Mouse (Mus musculus): ENCODE results near the gene Letmd1. TPM values are rescaled to one million over a fixed set of nuclear protein-coding genes. Genes with fewer than 3 reads are reported as not detected.
"Not testable (repeated sequence)": the region's sequence is repeated elsewhere in the genome, so short reads cannot be mapped to it uniquely, and the experiment has no call there.

The Letmd1 gene
- total RNA-seq (2014; rRNA removed) (70.5 and 87.8 TPM in 2 replicates), polyA plus RNA-seq (2015; fragmentation: Nextera tagmentation; extraction: Ambion mirVana) (45.3 and 52.5 TPM in 2 replicates)

DNA sequence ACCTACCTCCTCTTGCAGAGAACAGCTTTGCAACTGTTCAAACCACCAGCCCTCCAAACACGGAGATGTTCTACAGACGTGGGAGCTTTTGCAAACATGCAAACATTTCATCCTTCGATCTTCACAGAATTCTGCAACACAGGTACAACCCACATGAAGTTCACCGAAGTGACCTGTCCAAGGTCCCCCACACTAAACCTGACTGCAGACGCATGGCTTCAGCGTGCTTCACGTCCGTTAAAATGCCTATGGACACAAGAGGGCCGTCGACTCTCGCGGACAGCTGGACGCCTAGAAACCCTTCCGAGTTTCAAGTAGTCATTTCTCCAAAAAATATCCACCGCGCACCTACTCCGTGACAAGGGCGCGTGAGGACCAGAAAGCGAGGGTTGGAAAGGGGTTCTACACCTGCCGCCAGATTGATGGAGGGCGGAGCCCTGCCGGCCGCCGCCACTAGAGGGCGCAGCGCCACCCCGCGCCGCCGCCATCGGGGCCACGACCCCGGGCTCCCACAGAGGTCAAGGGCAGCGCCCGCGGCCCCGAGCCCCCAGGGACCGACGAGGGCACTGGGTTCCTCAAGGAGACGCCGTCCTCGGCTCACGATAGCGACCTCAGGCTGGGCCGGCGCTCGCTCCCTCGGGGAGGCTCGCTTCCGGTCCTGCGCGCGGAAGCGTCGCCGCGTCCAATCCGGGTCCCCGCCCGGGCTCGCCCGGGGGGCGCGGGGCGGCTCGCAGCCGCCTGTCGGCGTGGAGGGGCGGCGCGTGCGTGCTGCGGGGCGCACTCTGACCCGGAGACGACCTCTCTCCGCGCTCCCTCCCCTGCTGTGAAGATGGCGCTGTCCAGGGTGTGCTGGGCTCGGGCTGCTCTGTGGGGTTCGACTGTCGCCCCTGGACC, at the start of gene Letmd1:
Gene Letmd1, plus strand, starts transcription at position 729 of the 894 bp plus-strand sequence.
- peak within 1 kb of the TSS; percentile 70 for H3K4me2 ChIP-seq (ENCODE audit: low read depth)
- peaks cover 3% of the 10 kb centered on the region for H3K36me3 ChIP-seq (ENCODE audit: insufficient read depth)
- peaks cover 12% of the 10 kb centered on the region; the same call in 1 of the 2 replicates for H3K4me1 ChIP-seq (ENCODE audit: insufficient read depth)
- 2% methylated on average over 76 of the region's 84 CpGs for WGBS
- peak within 1 kb of the TSS; percentile 84 for H3K9ac ChIP-seq
- peak; percentile 98 for ATAC-seq
- H3K9me3 ChIP-seq (ENCODE audit: low read length), result no peaks in the 10 kb centered on the region
- H3K4me3 ChIP-seq (ENCODE audit: low read depth, low read length), result peak within 1 kb of the TSS; percentile 88
- TF ChIP-seq CTCF (IDR thresholded peaks at IDR 0.05; ENCODE audit: low read depth), result peak; percentile 81
- H3K27ac ChIP-seq (ENCODE audit: low read depth, low read length), result peak within 1 kb of the TSS; percentile 85
- H3K27me3 ChIP-seq (ENCODE audit: insufficient read depth, low read length), result no peaks in the 10 kb centered on the region
- peak; percentile 95 for DNase-seq

DNA sequence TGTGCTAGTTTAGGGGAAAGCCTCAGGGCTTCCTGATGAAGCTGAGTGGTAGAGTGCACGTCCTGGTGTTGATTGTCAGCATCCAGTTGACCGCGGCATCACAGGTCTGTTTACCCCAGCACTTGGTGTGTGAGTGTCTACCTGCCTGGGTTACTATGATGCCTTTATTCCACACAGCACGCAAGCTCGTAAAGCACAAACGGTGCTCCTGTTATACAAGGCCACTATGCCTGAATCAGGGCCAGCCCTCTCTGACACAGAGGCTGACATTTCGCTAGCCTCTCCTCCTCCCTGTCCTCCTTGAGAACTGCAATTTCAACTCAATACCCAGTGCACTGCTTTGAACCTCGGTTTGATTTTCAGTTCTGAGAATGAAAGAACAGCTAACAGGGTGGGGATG, 49.5 kb upstream of the Letmd1 start:
- Histone ChIP-seq H3K27me3 (ENCODE audit: insufficient read depth, low read length) (peaks cover 6% of the 10 kb centered on the region; the same call in 1 of the 2 replicates), H3K9me3 (ENCODE audit: low read length) (no peaks in the 10 kb centered on the region), H3K36me3 (ENCODE audit: insufficient read depth) (no peaks in the 10 kb centered on the region), H3K4me3 (ENCODE audit: low read depth, low read length) (no peak overlapping the region), H3K9ac (0 out of 2 replicates have a peak overlapping the region, but pooled peaks have one; percentile 14), H3K4me1 (ENCODE audit: insufficient read depth) (peaks cover 12% of the 10 kb centered on the region; the same call in 1 of the 2 replicates), H3K4me2 (ENCODE audit: low read depth) (no peak overlapping the region), H3K27ac (ENCODE audit: low read depth, low read length) (no peak overlapping the region)
- no peak for ATAC-seq
- no peak for TF ChIP-seq CTCF (IDR thresholded peaks at IDR 0.05; ENCODE audit: low read depth)
- 74% methylated on average over 8 of the region's 8 CpGs for WGBS
- DNase-seq, result no peak

DNA sequence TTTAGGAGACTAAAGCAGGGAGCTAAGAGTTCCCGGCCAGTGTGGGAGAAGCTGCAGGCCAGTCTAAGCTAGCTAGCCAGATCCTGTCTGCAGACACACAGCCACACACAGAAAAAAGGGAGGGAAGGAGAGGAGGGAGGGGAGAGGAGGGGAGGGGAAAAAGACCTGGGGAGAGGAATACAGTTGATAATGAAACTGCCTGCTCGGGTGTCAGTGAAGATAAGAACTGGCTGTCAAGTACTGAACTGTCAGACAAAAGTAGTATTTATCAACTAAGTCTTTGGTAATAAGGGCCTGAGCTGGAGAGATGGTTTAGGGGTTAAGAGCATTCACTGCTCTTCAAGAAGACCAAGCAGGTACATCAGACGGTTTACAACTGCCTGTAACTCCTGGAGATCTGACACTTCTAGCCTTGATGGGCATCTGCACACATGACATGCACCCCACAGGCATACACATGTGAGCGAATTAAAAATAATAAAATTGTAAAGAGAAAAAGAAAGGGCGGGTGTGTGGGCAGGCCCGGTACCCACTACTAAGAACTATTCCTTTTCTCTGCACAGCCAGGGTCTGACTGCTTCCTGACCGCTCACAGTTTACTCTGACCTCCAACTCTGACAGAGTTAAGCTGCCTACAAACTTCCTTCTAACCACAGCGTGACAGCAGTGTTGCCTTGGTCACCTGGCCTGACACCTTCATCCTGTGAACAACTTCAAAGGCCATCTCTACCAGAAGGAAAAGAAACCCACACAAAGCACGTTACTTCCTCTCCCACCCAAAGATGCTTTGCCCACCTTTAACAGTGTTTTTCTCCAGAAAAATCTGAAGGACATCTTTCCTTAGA, 48.7 kb upstream of the Letmd1 start:
- Histone ChIP-seq H3K36me3 (ENCODE audit: insufficient read depth) (no peaks in the 10 kb centered on the region), H3K4me1 (ENCODE audit: insufficient read depth) (peaks cover 12% of the 10 kb centered on the region; the same call in 1 of the 2 replicates), H3K27ac (ENCODE audit: low read depth, low read length) (no peak overlapping the region), H3K9me3 (ENCODE audit: low read length) (no peaks in the 10 kb centered on the region), H3K27me3 (ENCODE audit: insufficient read depth, low read length) (peaks cover 14% of the 10 kb centered on the region; the same call in 1 of the 2 replicates), H3K4me2 (ENCODE audit: low read depth) (no peak overlapping the region), H3K4me3 (ENCODE audit: low read depth, low read length) (no peak overlapping the region), H3K9ac (no peak overlapping the region)
- ATAC-seq (no peak), DNase-seq (no peak)
- TF ChIP-seq CTCF (IDR thresholded peaks at IDR 0.05; ENCODE audit: low read depth), result no peak
- 72% methylated on average over 9 of the region's 9 CpGs for WGBS

DNA sequence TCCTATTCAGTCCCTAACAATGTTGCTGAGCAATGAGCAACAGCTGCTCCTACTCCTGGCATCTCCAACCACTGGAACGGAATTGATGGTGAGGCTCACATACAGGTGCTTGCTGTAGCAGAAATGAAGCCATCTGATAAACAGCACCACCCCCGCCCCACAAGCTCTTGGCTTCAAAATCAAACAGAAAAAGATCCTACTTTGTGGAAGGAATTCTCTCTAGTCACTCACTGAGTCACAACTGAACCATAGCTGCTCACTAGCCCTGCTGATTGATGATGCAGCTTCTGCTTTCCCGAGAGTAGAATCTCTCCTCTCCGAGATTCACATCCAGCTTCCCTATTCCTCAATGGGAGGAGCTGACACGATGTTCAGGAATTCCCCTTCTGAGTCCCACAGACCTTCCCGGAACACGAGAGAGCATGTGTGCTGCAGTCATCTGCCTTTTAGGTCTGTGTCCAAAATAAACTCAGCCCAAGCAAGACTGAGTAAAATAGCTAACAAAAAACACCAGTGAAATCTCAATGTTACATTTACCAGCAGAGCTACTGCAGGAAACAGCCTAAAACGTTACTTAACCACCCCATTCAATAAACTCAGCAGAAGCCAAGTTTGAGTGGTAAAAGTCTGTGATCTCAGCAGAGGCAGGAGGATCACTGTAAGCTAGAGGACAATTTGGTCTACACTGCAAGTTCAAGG, 47.6 kb upstream of the Letmd1 start:
- WGBS, result 50% methylated on average over 8 of the region's 8 CpGs
- Histone ChIP-seq H3K27ac (ENCODE audit: low read depth, low read length) (no peak overlapping the region), H3K9me3 (ENCODE audit: low read length) (no peaks in the 10 kb centered on the region), H3K27me3 (ENCODE audit: insufficient read depth, low read length) (peaks cover 20% of the 10 kb centered on the region), H3K9ac (peak overlapping the region; percentile 14; the same call in 1 of the 2 replicates), H3K4me2 (ENCODE audit: low read depth) (peak overlapping the region; percentile 93), H3K36me3 (ENCODE audit: insufficient read depth) (no peaks in the 10 kb centered on the region), H3K4me1 (ENCODE audit: insufficient read depth) (peaks cover 12% of the 10 kb centered on the region; the same call in 1 of the 2 replicates), H3K4me3 (ENCODE audit: low read depth, low read length) (peak overlapping the region; percentile 93)
- DNase-seq (no peak), ATAC-seq (no peak)
- TF ChIP-seq CTCF (IDR thresholded peaks at IDR 0.05; ENCODE audit: low read depth), result no peak

DNA sequence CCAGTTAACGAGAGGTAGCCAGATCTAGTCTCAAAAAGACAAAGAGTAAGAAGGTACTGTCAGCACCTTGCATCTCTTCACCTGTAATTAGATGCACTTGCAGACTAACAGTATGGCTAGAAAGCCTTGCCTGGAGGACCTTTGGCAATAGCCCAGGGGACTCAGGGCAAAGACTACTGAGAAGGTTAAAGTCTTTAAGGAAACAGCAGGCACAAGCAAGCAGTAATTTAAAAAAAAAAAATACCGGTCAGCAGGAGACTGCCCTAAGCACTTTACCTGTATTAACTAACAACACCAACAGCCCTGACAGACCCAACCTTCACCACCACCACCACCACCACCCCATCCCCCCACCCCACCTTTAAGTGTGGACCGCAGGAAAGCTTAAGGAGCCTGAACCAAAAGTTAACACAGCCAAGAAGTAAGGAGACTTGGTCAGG, 47.0 kb upstream of the Letmd1 start, which contains the start of gene Gm5475:
Gene Gm5475, plus strand, starts transcription at position 390 of the 440 bp plus-strand sequence.
- Histone ChIP-seq H3K4me3 (ENCODE audit: low read depth, low read length) (peak within 1 kb of the TSS; percentile 93), H3K4me2 (ENCODE audit: low read depth) (peak within 1 kb of the TSS; percentile 93), H3K9ac (peak within 1 kb of the TSS; percentile 77), H3K4me1 (ENCODE audit: insufficient read depth) (peaks cover 12% of the 10 kb centered on the region; the same call in 1 of the 2 replicates), H3K27me3 (ENCODE audit: insufficient read depth, low read length) (peaks cover 20% of the 10 kb centered on the region), H3K27ac (ENCODE audit: low read depth, low read length) (peak within 1 kb of the TSS; percentile 57; the same call in 1 of the 2 replicates)
- H3K36me3 ChIP-seq (ENCODE audit: insufficient read depth); ATAC-seq; H3K9me3 ChIP-seq (ENCODE audit: low read length); DNase-seq: not testable (repeated sequence)
- 23% methylated on average over 3 of the region's 3 CpGs for WGBS

DNA sequence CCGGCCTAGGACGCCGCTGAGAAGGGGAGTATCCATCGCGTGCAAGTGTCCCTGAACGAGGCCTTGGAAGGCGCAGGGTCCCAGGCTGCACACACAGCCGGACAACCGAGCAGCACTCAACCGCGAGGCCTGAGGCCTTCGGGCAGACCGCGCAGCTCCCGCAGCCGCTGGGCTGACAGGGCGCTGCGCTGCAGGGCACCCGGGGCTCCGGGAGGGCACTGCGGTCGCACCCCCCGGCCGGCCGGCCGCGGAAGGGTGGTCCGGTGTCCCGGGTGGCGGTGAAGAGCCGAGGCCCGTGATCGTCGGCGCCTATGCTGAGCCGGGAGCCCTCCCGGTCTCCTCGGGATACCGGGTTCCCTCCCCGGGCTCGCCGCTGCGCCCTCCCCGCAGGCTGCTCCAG, 46.3 kb upstream of the Letmd1 start:
- H3K4me3 ChIP-seq (ENCODE audit: low read depth, low read length), result peak overlapping the region; percentile 93
- H3K27me3 ChIP-seq (ENCODE audit: insufficient read depth, low read length), result peaks cover 20% of the 10 kb centered on the region
- peaks cover 12% of the 10 kb centered on the region; the same call in 1 of the 2 replicates for H3K4me1 ChIP-seq (ENCODE audit: insufficient read depth)
- no peaks in the 10 kb centered on the region for H3K9me3 ChIP-seq (ENCODE audit: low read length)
- peak; percentile 61 for ATAC-seq
- H3K36me3 ChIP-seq (ENCODE audit: insufficient read depth), result no peaks in the 10 kb centered on the region
- peak overlapping the region; percentile 93 for H3K4me2 ChIP-seq (ENCODE audit: low read depth)
- WGBS, result 1% methylated on average over 38 of the region's 44 CpGs
- peak; percentile 52 for DNase-seq
- peak overlapping the region; percentile 77 for H3K9ac ChIP-seq
- no peak for TF ChIP-seq CTCF (IDR thresholded peaks at IDR 0.05; ENCODE audit: low read depth)
- peak overlapping the region; percentile 57; the same call in 1 of the 2 replicates for H3K27ac ChIP-seq (ENCODE audit: low read depth, low read length)
